Mouse (Mus musculus) liver, adult 2 months (tissue): ENCODE results near the gene Ptpn12. TPM values are rescaled to one million over a fixed set of nuclear protein-coding genes. Genes with fewer than 3 reads are reported as not detected.

Experiments
- DNase-seq: peaks from one replicate; pipeline ENCODE4 v3.0.0-alpha.2; 2011; ENCODE audit warnings: low read depth, low spot score; ENCODE audit errors: extremely low read depth
- H3K27ac ChIP-seq: fragments of 200-500 bp; replicated peaks from 2 replicates; pipeline ENCODE4 v1.5.1; 2012; ENCODE audit warnings: low read depth, mild to moderate bottlenecking, control low read depth, inconsistent platforms, low read length; ENCODE audit not compliant: insufficient read depth
- H3K27me3 ChIP-seq: fragments of 200-500 bp; 2 replicates; pipeline ENCODE4 v1.6.1; 2012; ENCODE audit warnings: mild to moderate bottlenecking, moderate library complexity, low read length, inconsistent platforms; ENCODE audit not compliant: control insufficient read depth, insufficient read depth
- H3K36me3 ChIP-seq: fragments of 200-500 bp; 2 replicates; pipeline ENCODE4 v1.6.1; 2012; ENCODE audit warnings: low read length, inconsistent platforms; ENCODE audit not compliant: control insufficient read depth, insufficient read depth
- H3K4me1 ChIP-seq: fragments of 200-500 bp; 2 replicates; pipeline ENCODE4 v1.6.1; 2011; ENCODE audit warnings: low read length; ENCODE audit not compliant: control insufficient read depth, insufficient read depth
- H3K4me3 ChIP-seq: fragments of 200-500 bp; 2 replicates; pipeline ENCODE4 v1.5.1; 2011; ENCODE audit warnings: low read depth, mild to moderate bottlenecking, control low read depth, low read length, moderate library complexity; ENCODE audit not compliant: insufficient read depth
- H3K79me2 ChIP-seq: fragments of 200-500 bp; 2 replicates; pipeline ENCODE4 v1.6.1; 2012; ENCODE audit warnings: inconsistent platforms, mild to moderate bottlenecking, low read length, moderate library complexity; ENCODE audit not compliant: control insufficient read depth, insufficient read depth
- H3K9ac ChIP-seq: fragments of 200-500 bp; 2 replicates; pipeline ENCODE4 v1.6.1; 2012; ENCODE audit warnings: low read depth, mild to moderate bottlenecking, control low read depth, inconsistent platforms, low read length
- CTCF ChIP-seq: fragments of 200-500 bp; IDR thresholded peaks from 2 replicates; pipeline ENCODE4 v1.5.1; 2011; ENCODE audit warnings: low read depth, low read length, control low read depth
- POLR2A ChIP-seq: fragments of 200-500 bp; IDR thresholded peaks from 2 replicates; pipeline ENCODE4 v1.6.1; 2011; ENCODE audit warnings: low read length, control low read depth; ENCODE audit not compliant: insufficient read depth; ENCODE audit errors: extremely low read depth
- WGBS: fragments of 180-500 bp; shearing (Covaris S2); methylation state at CpG from one replicate; pipeline ENCODE4 v1.1.7; 2018; 5-methylcytosine and 5-hydroxymethylcytosine counted together
- polyA plus RNA-seq: library from polyadenylated mRNA; depleted of rRNA; stranded (reverse); fragments of >200 nt; gene quantifications from 2 replicates; pipeline ENCODE4 v1.2.3, GENCODE M21; 2012
- total RNA-seq: library from RNA; depleted of rRNA; stranded (reverse); fragments of >200 nt; gene quantifications from 2 replicates; pipeline ENCODE4 v1.2.3, GENCODE M21; 2014

Gene Ptpn12
- total and polyA plus RNA-seq, 2 experiments: 11.5 to 19.4 TPM

- Histone ChIP-seq H3K4me1 (peaks cover 7% of the 10 kb centered on the region), H3K9ac (no peak overlapping the region), H3K79me2 (no peaks in the 10 kb centered on the region), H3K4me3 (no peak overlapping the region), H3K27me3 (no peaks in the 10 kb centered on the region), H3K36me3 (peaks cover 25% of the 10 kb centered on the region), H3K27ac (no peak overlapping the region)
- WGBS: 93% methylated on average over 8 of the region's 8 CpGs
- no peak for DNase-seq
- TF ChIP-seq POLR2A (no peak), CTCF (no peak)
These were observed 69.4 kb downstream of the Ptpn12 start for GRCm38 (mm10) chr5:20986271-20986670.

- Histone ChIP-seq H3K27ac (no peak overlapping the region), H3K9ac (no peak overlapping the region), H3K4me3 (no peak overlapping the region), H3K27me3 (no peaks in the 10 kb centered on the region), H3K79me2 (no peaks in the 10 kb centered on the region), H3K36me3 (peaks cover 16% of the 10 kb centered on the region), H3K4me1 (no peaks in the 10 kb centered on the region)
- no peak for DNase-seq
- no peak for TF ChIP-seq POLR2A
- TF ChIP-seq CTCF: no peak
These were observed 72.2 kb downstream of the Ptpn12 start for GRCm38 (mm10) chr5:20983505-20983904.

GRCm38 (mm10) chr5:20974690-20975089 lies 81.0 kb downstream of the Ptpn12 start:
- Histone ChIP-seq H3K4me3 (no peak overlapping the region), H3K36me3 (no peaks in the 10 kb centered on the region), H3K27ac (no peak overlapping the region), H3K4me1 (no peaks in the 10 kb centered on the region), H3K9ac (no peak overlapping the region), H3K27me3 (no peaks in the 10 kb centered on the region), H3K79me2 (no peaks in the 10 kb centered on the region)
- TF ChIP-seq CTCF: no peak
- TF ChIP-seq POLR2A: no peak
- no peak for DNase-seq
- WGBS: 88% methylated on average over 4 of the region's 4 CpGs

GRCm38 (mm10) chr5:20973999-20974398 lies 81.7 kb downstream of the Ptpn12 start:
- TF ChIP-seq CTCF: no peak
- no peak for TF ChIP-seq POLR2A
- 70% methylated on average over 7 of the region's 7 CpGs for WGBS
- no peak overlapping the region for H3K27ac ChIP-seq
- H3K36me3 ChIP-seq: no peaks in the 10 kb centered on the region
- no peaks in the 10 kb centered on the region for H3K79me2 ChIP-seq
- no peak overlapping the region for H3K9ac ChIP-seq
- no peak overlapping the region for H3K4me3 ChIP-seq
- H3K27me3 ChIP-seq: no peaks in the 10 kb centered on the region
- no peaks in the 10 kb centered on the region for H3K4me1 ChIP-seq
- DNase-seq: no peak

GRCm38 (mm10) chr5:20973069-20973468 lies 82.6 kb downstream of the Ptpn12 start:
- Histone ChIP-seq H3K27me3 (no peaks in the 10 kb centered on the region), H3K4me1 (no peaks in the 10 kb centered on the region), H3K9ac (no peak overlapping the region), H3K27ac (no peak overlapping the region), H3K79me2 (no peaks in the 10 kb centered on the region), H3K36me3 (no peaks in the 10 kb centered on the region), H3K4me3 (no peak overlapping the region)
- no peak for DNase-seq
- 77% methylated on average over 5 of the region's 5 CpGs for WGBS
- TF ChIP-seq CTCF (no peak), POLR2A (no peak)

- H3K27ac ChIP-seq: no peak overlapping the region
- H3K4me1 ChIP-seq: no peaks in the 10 kb centered on the region
- H3K79me2 ChIP-seq: no peaks in the 10 kb centered on the region
- H3K4me3 ChIP-seq: no peak overlapping the region
- no peaks in the 10 kb centered on the region for H3K36me3 ChIP-seq
- H3K9ac ChIP-seq: no peak overlapping the region
- H3K27me3 ChIP-seq: no peaks in the 10 kb centered on the region
- WGBS: 48% methylated on average over 9 of the region's 9 CpGs
- TF ChIP-seq POLR2A (no peak), CTCF (peak; percentile 55)
- DNase-seq: peak; percentile 66
These were observed 86.7 kb downstream of the Ptpn12 start for GRCm38 (mm10) chr5:20968963-20969362.
